Mouse (Mus musculus) cerebellum, adult 2 months (tissue): ENCODE measurements around the gene Ccdc141.

Experiments used
- CTCF ChIP-seq: fragments of 200-500 bp; IDR thresholded peaks from 2 replicates; pipeline ENCODE4 v1.5.1; 2011; ENCODE audit warnings: low read depth, mild to moderate bottlenecking, control low read depth, low read length, moderate library complexity, borderline replicate concordance; ENCODE audit not compliant: insufficient read depth
- POLR2A ChIP-seq: fragments of 200-500 bp; IDR thresholded peaks from 2 replicates; pipeline ENCODE4 v1.6.1; 2011; ENCODE audit warnings: low read length, control low read depth, borderline replicate concordance; ENCODE audit not compliant: insufficient read depth

DNA sequence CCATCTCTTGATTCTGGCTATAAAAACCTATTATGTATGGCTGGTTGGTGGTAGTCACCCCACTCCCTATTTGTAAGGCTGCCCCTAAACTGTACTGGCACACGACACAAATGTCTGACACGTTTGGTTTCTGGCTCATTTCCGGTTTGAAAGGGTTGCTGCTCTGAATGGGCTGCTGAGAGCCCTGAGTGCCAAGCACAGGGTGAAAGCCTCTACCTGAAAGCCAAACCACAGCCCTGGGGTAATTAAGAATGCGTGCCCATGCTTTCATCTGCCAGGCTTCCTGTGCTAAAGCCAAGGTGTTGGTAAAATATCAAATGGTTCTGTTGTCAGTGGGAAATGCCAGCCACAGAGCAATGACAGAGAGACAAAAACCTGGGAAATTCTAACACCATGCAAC lies 22.2 kb downstream of the Ccdc141 start:
- TF ChIP-seq CTCF (no peak), POLR2A (no peak)
